Mouse (Mus musculus) T-cell, adult 66 days (primary cell): ENCODE measurements around the gene Pcid2. TPM values are rescaled to one million over a fixed set of nuclear protein-coding genes. Genes with fewer than 3 reads are reported as not detected.

Experiments used
- total RNA-seq, 2 experiments: library from RNA; stranded (reverse); gene quantifications; 3 replicates in 1 of 2; 4 replicates in 1 of 2; pipeline ENCODE4 v1.2.4; 2023

Pcid2 gene
- total RNA-seq, result 10 to 100 TPM; 35.5 to 37.2 TPM

GRCm38 (mm10) chr8:13105087-13105881 lies at the start of gene Pcid2, which contains the start of gene Cul4a:
Gene Pcid2 (minus strand): TSS chr8:13105459.
Gene Cul4a (plus strand): TSS chr8:13105621.

GRCm38 (mm10) chr8:13060441-13061150 lies 44.7 kb downstream of the Pcid2 start, which contains the start of gene Proz:
Gene Proz (plus strand): TSS chr8:13060914.

GRCm38 (mm10) chr8:13037015-13037414 lies 68.2 kb downstream of the Pcid2 start, which contains the start of gene F10:
Gene F10 (plus strand): TSS chr8:13037308.

Other genes starting within 250 kb of the Pcid2 start
- 1 to 10 TPM in 1 of 2 experiments, under 1 TPM in 1; 0.67 to 2.3 TPM for gene Mcf2l, start 231.7 kb downstream of the Pcid2 start, total RNA-seq
- not detected for gene F7, start 79.4 kb downstream of the Pcid2 start, total RNA-seq
- not detected for gene F10, start 68.2 kb downstream of the Pcid2 start, total RNA-seq
- gene Proz, start 44.5 kb downstream of the Pcid2 start, total RNA-seq, result not detected
- gene Cul4a, start 162 bp upstream of the Pcid2 start, total RNA-seq, result 10 to 100 TPM; 44.9 to 48.0 TPM
- gene Lamp1, start 53.7 kb upstream of the Pcid2 start, total RNA-seq, result 10 to 100 TPM; 92.5 to 93.2 TPM
- not detected for gene Grtp1, start 95.2 kb upstream of the Pcid2 start, total RNA-seq
- gene Adprhl1, start 148.7 kb upstream of the Pcid2 start, total RNA-seq, result not detected
- gene Dcun1d2, start 182.7 kb upstream of the Pcid2 start, total RNA-seq, result 10 to 100 TPM; 19.1 to 20.2 TPM
- 10 to 100 TPM; 23.0 to 23.5 TPM for gene Tmco3, start 182.7 kb upstream of the Pcid2 start, total RNA-seq
- 10 to 100 TPM; 40.2 to 47.1 TPM for gene Tfdp1, start 233.3 kb upstream of the Pcid2 start, total RNA-seq